Mouse (Mus musculus) kidney, postnatal 4 days (tissue): ENCODE data around the gene Tshr.
A peak's percentile ranks its signal among the peaks of the same experiment; 100 is the strongest.
"Not testable (repeated sequence)": the region's sequence is repeated elsewhere in the genome, so short reads cannot be mapped to it uniquely, and the experiment has no call there.

ENCODE experiments used
- DNase-seq, 2 experiments: peaks; one replicate each; pipeline ENCODE4 v3.0.0; 2021; ENCODE audit warnings: mixed read lengths in 2 of 2

Tshr gene

DNA sequence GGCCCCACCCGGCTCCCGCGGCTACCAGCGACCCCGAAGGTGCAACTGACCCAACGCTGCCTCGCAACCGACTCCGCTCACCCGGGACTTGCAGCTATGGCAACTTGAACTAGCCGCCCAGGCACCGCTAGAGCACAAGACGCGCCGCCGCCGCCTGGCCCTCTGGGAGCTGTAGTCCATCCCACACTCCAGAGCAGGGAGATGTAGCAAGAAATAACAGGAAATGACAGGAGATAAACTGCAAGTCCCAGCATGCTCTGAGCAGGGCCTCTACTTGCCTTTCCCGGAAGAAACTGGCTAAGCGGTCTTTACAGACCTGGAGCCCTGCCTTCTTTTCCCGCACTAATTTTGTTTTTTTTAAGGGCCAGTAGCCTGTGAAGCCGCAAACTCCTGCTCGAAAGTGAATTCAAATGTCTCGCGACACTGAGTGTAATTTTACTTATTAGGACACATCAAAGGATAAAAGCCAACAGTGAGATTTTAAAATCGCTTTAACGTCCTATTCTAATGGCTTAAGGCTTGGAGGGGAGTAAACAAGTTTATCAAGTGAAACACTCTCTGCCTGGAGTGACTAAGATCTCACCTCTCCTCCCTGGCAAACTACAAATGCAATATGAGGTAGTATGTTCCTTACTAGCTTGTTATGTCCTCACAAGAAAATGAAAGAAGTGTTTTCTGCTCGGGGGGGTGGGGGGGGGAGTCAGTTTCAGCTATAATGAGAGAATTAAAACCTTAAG, at the start of gene Tshr, which contains the start of gene Cep128:
Gene Tshr (plus strand): TSS at position 283 of the 737 bp plus-strand sequence.
Gene Cep128 (minus strand): TSS at position 129 of the 737 bp plus-strand sequence.
- DNase-seq, result peak; percentile 93 to 96

- DNase-seq, result not testable (repeated sequence)
These were observed 45.7 kb upstream of the Tshr start for GRCm38 (mm10) chr12:91338656-91339055.

DNA sequence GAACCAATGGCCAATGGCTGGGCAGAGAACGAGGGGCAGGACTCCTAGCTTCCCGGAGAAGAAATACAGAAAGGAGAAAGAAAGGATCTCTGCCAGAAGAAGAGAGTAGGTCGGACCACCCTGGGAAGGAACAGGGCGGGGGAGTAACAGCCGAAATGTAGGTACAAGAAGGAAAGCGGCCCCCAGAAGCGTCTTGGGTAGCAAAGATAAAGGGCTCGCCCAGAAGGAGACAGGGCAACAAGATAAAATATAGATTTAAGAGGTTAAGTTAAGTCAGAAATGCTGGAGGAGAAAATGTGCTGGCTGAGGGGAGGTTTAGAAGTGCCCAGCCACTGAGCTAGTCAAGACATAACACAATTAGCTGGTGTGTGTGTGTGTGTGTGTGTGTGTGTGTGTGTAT, 30.6 kb upstream of the Tshr start:
- DNase-seq, result no peak

- DNase-seq, result no peak
These were observed 15.2 kb upstream of the Tshr start for GRCm38 (mm10) chr12:91369173-91369572.

DNA sequence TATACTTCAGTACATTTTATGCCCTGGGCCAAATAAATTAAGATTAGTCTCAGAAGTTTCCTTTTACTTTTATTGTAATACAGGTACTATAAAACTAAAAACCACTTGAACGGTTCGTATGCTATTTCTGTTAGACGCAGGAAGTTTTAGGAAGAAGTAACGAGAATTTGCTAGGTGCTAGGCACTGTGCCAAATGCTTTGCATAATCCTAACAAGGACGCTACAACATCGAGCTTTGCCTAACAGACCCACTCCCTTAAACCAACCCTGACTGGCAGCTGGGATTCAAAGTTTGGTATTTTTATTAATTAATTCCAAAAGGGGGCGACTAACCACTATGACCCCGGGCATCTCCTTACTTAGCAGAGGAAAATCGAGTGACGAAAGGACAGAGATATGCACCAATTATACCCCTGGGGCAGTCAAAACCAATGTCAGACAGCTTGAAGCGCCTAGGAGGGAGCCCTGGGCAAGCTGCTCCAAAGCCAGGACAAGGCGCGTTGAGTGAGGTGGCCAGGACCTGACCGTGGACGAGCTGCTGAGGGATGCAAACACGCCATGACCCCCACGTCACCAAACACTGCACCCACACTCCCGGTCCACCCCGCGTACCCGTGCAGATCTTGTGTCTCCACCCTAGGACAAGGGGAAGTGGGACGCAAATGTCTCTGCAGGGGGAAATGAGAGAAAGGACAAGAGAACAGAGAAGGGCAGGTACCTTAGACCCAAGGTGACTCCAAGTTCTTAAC, 673 bp upstream of the Tshr start:
- DNase-seq, result no peak

GRCm38 (mm10) chr12:91400232-91401048, 16.1 kb downstream of the Tshr start:
- peak; percentile 83 to 87 for DNase-seq

GRCm38 (mm10) chr12:91401049-91401352, 16.6 kb downstream of the Tshr start:
- DNase-seq, result no peak

GRCm38 (mm10) chr12:91410306-91410705, 25.9 kb downstream of the Tshr start:
- no peak for DNase-seq

DNA sequence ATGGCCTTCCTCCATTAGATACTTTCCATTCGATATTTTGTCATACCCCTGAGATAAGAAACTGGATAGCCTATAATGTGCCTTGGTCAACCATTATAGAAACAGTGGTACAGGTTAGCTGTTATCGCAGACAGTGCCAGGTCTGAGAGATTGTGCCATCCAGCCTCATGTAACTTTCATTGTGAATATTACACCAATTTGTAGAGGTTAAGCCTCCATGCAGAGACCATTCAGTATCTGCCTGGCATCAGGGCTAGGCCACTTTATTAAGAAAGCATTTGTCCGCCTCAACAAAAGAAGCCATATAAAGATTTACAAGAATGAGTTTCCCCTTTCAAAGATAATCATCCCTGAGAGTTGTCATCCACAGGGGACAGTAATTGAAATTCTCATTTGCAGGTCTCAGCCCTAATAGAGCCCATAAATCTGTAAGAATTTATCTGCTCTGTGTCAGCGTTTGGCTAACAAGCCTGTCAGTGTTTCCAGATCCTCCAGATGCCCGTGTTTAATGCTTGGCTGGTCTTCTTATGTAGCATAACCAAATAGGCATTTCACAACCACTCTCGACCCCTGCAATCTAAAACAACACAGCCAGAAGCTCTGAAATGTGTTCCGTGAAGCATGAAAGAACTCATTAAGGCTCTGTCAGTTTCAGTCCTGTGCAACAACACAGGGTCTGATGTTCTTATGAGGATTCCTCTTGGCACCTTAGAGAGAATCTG, 28.3 kb downstream of the Tshr start:
- DNase-seq, result peak in 1 of 2 experiments; percentile 17

DNA sequence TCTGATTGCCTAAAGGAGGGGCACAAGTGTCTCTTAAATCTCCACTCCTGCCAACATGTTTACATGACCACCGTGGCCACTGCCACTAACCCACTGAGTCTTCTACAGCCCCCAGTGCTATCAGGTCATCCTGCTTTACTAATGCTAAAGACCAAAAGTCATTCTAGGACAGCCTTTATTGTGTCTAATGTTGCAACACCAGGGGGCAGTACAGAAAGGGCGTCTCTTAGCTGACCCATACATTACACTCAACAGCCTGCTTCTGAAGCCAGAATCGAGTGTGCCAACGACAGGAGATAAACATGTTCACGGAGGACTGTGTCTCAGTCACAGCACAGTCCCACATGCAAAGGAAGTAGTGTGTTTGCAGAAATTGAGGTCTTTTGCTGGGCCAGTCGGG, 30.7 kb downstream of the Tshr start:
- DNase-seq, result no peak

GRCm38 (mm10) chr12:91416828-91417227, 32.5 kb downstream of the Tshr start:
- DNase-seq, result no peak

- DNase-seq, result peak; percentile 80
These were observed 34.4 kb downstream of the Tshr start for GRCm38 (mm10) chr12:91418791-91419190.

DNA sequence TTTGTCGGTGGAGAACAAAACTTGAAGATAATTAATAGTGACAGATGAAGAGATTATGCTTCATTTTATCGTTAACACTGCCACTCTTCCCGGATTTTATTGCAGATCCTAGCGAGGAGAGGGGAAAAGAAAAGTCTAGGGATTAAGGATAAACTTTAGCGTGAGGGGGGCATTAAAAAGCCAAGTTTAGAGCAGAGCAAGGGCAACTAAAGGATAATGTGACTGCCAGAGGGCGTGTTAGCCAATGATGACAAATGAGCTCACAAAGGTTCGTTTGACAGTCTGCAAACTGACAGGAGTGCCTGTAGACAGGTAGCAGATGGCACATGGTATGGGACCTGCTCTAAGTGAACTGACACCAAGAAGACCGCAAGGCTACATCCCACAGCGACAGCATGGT, 36.9 kb downstream of the Tshr start:
- no peak for DNase-seq

- DNase-seq, result peak; percentile 30 to 45
These were observed 38.9 kb downstream of the Tshr start for GRCm38 (mm10) chr12:91423125-91423820.

- no peak for DNase-seq
These were observed 42.1 kb downstream of the Tshr start for GRCm38 (mm10) chr12:91426499-91426898.

GRCm38 (mm10) chr12:91427129-91427528, 42.8 kb downstream of the Tshr start:
- DNase-seq, result no peak

DNA sequence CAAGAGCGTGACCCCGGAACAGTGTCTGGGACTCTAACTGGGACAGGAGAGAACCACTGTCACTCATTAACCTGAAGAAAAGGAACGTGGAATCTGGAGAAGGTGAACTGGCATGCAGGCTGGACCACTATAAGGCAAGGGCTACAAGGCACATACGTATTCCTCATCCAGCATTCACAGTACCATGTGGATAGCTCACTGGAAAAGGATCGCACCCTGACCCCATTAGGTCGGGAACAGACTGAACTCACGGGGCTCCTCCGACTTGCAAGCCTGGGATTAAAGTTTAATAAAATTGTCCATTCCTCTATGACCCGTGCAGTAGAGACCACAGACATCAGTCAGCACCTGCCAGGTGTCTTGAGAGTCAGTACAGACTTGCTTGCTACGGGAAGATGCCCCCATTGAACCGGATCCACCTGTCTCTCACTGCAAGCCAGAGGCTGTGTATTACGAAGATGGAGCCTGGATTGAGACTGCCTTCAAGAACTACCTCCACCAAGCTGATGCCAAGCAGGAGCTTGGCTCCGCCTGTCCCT, 97.9 kb downstream of the Tshr start:
- DNase-seq, result peak in 1 of 2 experiments; percentile 3

DNA sequence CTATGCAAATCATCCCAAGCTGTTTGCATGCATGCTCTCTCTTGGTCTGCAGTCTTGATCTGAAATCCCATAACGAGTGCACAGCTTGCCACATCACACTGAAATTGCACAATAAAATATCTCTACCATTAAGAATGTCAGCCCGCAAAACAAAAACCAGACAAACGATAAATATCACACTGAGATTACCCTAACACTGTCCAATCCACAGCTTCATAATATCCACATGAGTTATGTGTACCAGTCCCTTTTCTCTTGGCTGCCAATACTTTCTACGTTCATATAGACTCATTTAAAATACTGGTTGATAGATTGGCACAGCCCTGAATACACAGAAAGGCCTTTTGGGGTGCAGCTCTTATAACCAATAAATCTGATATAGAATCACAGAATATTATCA, 102.0 kb downstream of the Tshr start:
- no peak for DNase-seq

GRCm38 (mm10) chr12:91488406-91488805, 104.0 kb downstream of the Tshr start:
- DNase-seq, result no peak

DNA sequence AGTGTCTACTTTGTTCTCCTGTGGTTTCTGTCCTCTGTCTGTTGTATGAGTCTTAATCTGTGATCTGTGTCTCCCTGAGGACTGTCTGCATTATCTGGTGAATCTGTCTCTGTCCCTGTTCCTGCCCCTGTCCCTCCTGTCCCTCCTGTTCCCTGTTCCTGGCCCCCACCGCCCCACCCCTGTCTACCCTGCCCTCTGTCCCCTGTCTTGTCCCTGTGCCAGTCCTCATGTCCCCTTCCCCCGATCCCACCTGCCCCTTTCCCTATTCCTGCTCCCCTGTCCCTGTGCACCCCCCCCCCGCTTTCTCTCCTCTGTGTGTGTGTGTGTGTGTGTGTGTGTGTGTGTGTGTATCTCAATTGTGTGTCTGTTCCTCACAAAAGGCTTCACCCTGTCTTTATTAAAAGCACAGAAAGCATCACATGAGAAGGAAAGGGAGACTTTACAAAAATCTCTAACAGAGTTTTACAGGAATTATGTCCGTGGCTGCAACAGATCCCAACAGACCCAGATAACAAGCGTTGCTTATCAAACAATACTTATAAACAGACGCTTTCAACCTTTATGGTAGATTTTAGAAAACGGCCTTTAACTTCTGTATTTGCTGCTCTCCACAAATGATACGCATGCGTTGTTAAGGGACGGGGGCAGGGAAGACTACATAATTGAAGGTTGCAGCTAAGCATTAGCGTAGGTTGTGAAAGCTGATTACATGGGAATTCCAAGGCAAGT, 111.3 kb downstream of the Tshr start:
- DNase-seq, result no peak

- DNase-seq, result no peak
These were observed 111.8 kb downstream of the Tshr start for GRCm38 (mm10) chr12:91496226-91496558.
